ENCODE assay signal across 8 mouse cellular contexts in the genomic region with DNA sequence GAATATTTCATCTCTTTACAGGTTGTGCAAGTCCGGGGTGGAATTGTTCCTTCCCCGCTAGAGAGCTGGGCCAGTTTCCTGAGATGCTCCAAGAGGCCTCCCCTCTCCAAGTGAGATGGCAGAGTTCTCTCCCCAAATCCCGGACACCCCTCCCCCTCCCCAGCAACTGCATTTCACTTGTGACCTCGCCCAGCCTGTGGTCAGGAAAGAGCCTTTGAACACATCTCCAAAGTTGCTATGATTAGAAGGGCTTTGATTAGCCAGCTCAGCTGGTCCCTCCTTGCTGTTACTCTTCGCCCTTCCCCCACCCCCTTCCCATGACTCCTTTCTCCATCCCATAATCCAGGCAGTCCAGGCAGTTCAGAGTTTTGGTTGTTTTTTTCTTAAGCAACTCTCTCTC.
DNase-seq lines count a peak whose midpoint lies in the region; TF ChIP-seq lines count a peak whose summit lies in the region.
"Had no signal": no experiment of that assay in that cellular context is flagged by ENCODE, and none has a peak within 500 bp of the region (broad histone marks: within the 10 kb centered on the region; RNA-seq: fewer than 3 reads in every experiment).

No protein-coding gene starts in this region.

- TF ChIP-seq CTCF in layer of hippocampus, adult 2 months (conservative IDR thresholded peaks at IDR 0.05): no peak

- H3K4me3 ChIP-seq in layer of hippocampus, adult 2 months: no peak overlapping the region; the same call in 1 of the 2 replicates
- H3K4me3 ChIP-seq: heart, embryonic 15.5 days had no signal

- H3K27ac ChIP-seq in layer of hippocampus, adult 2 months: 0 out of 2 replicates have a peak overlapping the region, but pooled peaks have one; percentile 18
- H3K27ac ChIP-seq: heart, embryonic 15.5 days had no signal

- DNase-seq in layer of hippocampus, adult 2 months (ENCODE audit: low spot score in 2 of 2): no peak
- DNase-seq in layer of hippocampus, adult 18-20 months (ENCODE audit: low spot score in 2 of 2): no peak
- DNase-seq in embryo, embryonic 10 days (ENCODE audit: low spot score): peak; percentile 25
- peak; percentile 24 for DNase-seq in kidney, adult 9 months
- peak; percentile 54 to 74 for DNase-seq in lung, postnatal 4 days
- DNase-seq in cerebellum, adult 11 months: no peak
- no peak for DNase-seq in ovary, postnatal 10 days (ENCODE audit: low spot score)

Comparison
In these comparisons a context has a peak if more than half of its experiments do, and no peak if none do; other contexts are left out.
1. DNase-seq: peak in embryo, embryonic 10 days (single experiment), kidney, adult 9 months (single experiment) and lung, postnatal 4 days (2 of 2); none in layer of hippocampus, adult 2 months (0 of 2), layer of hippocampus, adult 18-20 months (0 of 2), cerebellum, adult 11 months (single experiment) and ovary, postnatal 10 days (single experiment).